Mouse (Mus musculus) left cerebral cortex, adult 9 months (tissue): ENCODE data around the gene Psmb11.
A peak's percentile ranks its signal among the peaks of the same experiment; 100 is the strongest.

ENCODE experiments used
- DNase-seq, 2 experiments: peaks; one replicate each; pipeline ENCODE4 v3.0.0; 2022; ENCODE audit warnings: low spot score in 2 of 2

Psmb11 gene

DNA sequence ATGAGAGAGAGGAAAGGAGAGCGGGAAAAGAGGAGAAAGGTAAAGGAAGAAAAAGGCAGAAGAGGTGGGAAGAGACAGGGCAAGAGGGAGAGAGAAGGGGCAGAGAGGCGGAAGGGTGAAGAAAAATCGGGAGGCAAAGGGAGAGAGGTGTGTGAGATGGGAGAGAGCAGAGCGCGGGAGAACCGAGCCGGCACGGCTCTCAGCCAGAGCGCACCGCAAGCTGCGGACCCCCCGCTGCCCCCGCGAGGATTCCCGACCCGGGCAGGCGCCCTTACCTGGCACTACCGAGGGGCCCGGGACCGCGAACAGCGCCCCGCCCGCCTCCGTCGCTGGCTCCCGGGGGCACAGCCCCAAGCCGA lies 19.7 kb downstream of the Psmb11 start, which contains the start of gene Gm17606:
Gene Gm17606 (plus strand): TSS at position 7 of the 359 bp plus-strand sequence.
- DNase-seq: no peak

DNA sequence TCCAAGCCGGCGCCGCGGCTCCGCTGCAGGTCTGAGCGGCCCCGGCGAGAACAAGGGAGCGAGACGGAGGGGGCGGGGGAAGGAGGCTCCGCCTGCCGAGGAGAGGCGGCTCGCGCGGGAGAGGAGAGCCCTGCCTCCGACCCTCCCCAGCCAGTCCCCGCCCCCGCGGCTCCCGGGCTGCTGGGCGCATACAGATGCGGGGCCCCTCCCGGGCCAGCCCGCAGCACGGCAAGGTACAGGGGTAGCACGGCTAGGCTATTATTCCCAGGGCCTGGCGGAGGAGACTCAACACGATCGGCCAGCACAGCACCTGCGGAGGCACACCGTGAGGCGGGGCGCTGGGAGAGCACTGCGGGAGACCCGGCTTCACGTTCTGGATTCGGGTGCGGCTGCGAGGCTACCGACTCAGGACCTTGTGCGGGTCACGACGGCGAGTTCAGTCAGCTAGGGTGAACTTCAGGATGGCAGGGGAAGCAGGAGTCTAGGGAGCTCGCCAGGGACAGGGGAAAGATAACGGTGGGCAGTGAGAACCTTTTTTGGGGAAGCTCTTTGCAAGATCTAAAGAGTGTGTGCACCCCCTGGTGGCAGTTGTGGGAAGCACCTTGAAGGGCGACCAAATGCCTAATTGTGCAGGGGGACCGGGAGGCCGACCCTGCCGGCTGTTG lies 20.2 kb downstream of the Psmb11 start, which contains the start of gene Cdh24:
Gene Cdh24 (minus strand): TSS at position 60 of the 665 bp plus-strand sequence.
- DNase-seq: peak; percentile 68 to 86

GRCm38 (mm10) chr14:54642224-54642944 lies 21.2 kb downstream of the Psmb11 start:
- DNase-seq: no peak

- DNase-seq: no peak
Measured at GRCm38 (mm10) chr14:54643011-54643410, 21.8 kb downstream of the Psmb11 start.

- DNase-seq: no peak
Measured at GRCm38 (mm10) chr14:54644294-54644693, 23.1 kb downstream of the Psmb11 start.

DNA sequence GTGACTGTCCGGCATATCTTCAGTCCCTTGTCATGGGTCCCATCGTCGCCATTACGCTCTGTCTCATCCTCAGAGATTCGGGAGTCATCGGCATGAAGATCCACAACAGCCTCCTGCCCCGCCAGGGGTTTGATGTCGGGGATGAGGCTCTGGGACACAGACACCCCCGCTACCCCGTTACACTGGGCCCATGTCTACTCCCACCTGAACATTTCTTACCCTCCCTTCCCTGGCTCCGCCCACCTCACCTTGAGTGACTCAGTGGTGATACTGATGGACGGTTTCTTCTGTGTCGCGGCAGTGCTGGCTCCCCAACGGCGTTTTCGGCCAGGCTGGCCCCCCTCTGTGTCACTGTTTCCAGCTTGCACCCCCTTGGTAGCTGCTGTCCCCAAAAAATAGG lies 25.2 kb downstream of the Psmb11 start:
- DNase-seq: no peak

DNA sequence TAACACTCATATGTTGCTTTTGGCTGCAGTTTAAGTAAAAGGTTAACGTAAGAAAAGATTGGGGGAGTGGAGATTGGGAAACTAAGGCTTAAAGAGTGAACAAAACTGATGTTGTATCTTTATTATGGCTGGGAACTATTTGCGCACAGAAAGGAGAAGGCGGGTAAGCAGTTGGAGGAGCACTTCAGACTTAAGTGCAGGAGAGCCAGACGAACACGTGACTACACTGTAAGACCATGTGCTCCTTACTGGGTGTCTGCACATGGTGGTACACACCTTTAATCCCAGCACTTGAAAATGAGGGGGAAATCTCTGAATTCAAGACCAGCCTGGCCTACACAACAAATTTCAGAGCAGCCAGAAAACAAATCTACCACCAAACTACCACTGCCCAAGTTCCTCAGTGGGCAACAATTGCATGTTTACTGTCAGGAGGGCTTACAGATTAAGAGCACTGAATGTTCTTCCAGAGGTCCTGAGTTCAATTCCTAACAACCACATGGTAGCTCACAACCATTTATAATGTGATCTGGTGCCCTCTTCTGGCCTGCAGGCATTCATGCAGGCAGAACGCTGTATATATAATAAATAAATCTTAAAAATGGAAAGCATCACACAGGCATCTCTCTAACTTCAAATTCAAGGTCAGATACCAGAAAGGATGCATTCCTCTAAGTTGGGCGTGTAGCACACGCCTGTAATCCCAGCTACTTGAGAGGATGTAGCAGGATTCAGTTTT lies 25.8 kb downstream of the Psmb11 start:
- DNase-seq: no peak

DNA sequence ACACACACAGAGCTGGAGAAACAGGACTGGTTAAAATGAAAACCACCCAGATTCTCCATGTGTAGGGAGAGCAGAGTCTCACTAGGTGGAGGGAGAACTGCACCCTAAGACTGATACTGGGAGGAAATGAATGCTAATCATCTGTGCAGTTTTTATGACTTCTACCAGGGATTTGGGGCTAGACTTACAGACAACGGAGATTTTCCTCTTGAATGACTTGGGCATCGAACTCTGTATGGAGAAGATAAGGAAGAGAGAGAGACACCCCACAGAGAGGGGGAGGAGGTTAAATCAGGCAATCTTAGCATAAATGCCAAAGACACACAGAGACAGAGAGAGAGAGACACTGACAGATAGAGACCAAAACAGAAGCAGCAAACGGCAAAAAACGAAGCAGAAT lies 26.7 kb downstream of the Psmb11 start:
- no peak for DNase-seq

DNA sequence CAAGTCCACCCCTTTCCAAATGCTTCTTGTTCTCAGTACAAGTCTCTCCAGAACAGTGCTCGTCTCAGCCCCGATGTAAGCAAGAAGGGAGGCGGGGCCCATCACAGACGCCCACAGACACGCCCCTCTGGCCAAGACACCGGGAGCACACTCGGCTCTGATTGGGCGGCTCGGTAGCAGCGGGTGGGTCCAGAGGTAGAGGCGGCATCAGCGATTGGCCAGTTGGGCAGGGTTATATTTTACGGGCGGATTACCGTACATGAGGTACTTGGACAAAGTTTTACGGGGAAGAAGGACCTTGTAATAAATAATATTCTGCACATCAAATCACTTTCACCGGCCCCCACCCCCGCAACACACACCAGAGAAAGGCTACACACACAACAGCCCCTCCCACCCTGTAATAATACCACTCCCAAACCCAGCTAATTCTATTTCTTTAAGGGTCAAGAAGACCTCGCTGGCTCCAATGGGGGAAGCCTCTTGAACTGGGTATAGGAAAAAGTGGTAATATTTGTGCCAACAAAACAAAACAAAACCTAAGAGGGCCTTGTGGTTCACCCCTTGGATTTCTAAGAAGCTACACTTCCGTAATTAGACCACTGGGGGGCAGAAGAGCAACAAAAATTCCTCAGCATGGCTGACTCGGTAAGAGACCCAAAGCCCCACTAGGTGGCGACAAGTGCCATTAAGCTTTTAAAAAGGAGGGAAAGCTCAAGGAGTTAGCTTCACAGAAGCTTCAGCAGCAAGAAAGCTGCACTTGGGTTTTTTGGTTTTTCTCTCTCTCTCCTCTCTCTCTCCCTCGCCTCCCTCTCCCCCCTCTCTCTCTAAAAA lies 29.6 kb downstream of the Psmb11 start:
- peak in 1 of 2 experiments; percentile 89 for DNase-seq

DNA sequence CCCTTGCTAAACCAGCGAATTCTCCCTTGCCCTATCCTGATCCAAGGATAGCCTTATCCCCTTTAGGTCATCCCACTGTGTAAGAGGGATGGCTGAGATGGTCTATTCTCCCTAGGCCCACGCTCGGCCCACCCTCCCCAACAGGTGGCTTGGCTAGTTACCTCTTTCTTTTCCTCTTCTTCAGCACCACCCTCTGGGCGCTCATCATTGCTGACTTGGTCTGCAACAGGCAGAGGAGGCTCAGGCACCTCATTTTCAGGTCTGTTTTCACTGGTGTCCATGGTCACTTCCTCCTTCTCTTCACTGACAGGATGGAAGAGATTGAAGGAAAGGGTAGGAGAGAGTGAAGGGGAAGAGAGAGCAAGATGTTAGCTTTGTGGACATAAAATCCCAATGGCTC lies 30.3 kb downstream of the Psmb11 start:
- DNase-seq: no peak

- no peak for DNase-seq
Measured at GRCm38 (mm10) chr14:54652787-54653186, 31.6 kb downstream of the Psmb11 start.

- peak; percentile 59 to 84 for DNase-seq
Measured at GRCm38 (mm10) chr14:54653496-54653895, 32.3 kb downstream of the Psmb11 start.

- DNase-seq: no peak
Measured at GRCm38 (mm10) chr14:54660009-54660408, 38.8 kb downstream of the Psmb11 start.

GRCm38 (mm10) chr14:54664477-54665222 lies 43.4 kb downstream of the Psmb11 start:
- peak; percentile 59 to 73 for DNase-seq

- peak in 1 of 2 experiments; percentile 58 for DNase-seq
Measured at GRCm38 (mm10) chr14:54669381-54669780, 48.1 kb downstream of the Psmb11 start.

GRCm38 (mm10) chr14:54674317-54674716 lies 53.1 kb downstream of the Psmb11 start:
- DNase-seq: no peak

DNA sequence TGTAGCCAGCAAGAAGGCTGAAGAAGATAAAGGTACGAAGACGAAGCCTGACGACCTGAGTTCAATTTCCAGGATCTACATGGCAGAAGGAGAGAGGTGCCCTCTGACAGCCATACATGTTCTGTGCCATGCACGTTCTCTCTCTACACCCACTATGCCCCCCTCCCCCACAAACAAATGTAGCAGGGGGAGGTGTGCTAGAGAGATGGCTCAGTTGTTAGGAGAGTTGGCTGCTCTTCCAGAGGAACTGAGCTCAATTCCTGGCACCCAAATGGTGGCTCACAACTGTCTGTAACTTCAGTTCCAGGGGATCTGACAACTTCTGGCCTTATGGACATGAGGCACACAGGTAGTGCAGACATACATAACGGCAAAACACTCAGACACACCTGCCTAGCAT lies 55.1 kb downstream of the Psmb11 start:
- DNase-seq: no peak

GRCm38 (mm10) chr14:54678657-54679304 lies 57.5 kb downstream of the Psmb11 start:
- DNase-seq: no peak
